Mouse (Mus musculus) small intestine, adult 2 months (tissue): Measurements from ENCODE around the gene Gm9044.
"Not testable (repeated sequence)": the region's sequence is repeated elsewhere in the genome, so short reads cannot be mapped to it uniquely, and the experiment has no call there.

ENCODE experiments used
- CTCF ChIP-seq: fragments of 200-500 bp; IDR thresholded peaks from 2 replicates; pipeline ENCODE4 v1.5.1; 2012; ENCODE audit warnings: low read depth, mild to moderate bottlenecking, control low read depth, inconsistent platforms, low read length, moderate library complexity, mixed read lengths; ENCODE audit not compliant: insufficient replicate concordance, insufficient read length; ENCODE audit errors: extremely low read depth
- POLR2A ChIP-seq: fragments of 200-500 bp; IDR thresholded peaks from 2 replicates; pipeline ENCODE4 v1.6.1; 2012; ENCODE audit warnings: low read depth, mild to moderate bottlenecking, control low read depth, inconsistent platforms, low read length, moderate library complexity

- not testable (repeated sequence) for TF ChIP-seq POLR2A, CTCF
These were observed 16.4 kb upstream of the Gm9044 start, which contains the start of gene Gm9048 for GRCm38 (mm10) chr10:118348579-118348978.
